Mouse (Mus musculus): ENCODE measurements around the gene Klhdc10.

Gene Klhdc10

DNA sequence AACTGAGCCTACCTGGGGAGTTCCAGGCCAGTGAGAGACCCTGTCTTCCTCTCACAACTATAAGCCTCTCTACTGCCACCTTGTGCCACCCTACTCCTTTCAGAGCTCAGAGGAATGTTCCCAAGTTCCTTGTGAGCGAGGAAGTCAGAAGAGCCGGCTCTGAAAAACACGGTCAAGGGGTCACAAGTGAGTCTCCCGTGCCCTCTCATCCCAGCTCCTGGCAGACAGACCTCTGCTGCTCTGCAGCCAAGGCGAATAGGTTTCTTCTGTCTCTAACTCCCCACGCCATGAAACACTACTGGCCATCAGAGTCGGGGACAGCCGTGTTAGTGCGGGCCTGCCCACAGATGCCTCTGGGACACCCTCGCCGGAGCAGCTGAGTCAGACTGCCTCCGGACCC is 67.0 kb downstream of the Klhdc10 start:
- DNase-seq (ENCODE audit: low spot score): peak; percentile 76

GRCm38 (mm10) chr6:30469370-30469769 is 67.7 kb downstream of the Klhdc10 start:
- DNase-seq (ENCODE audit: low spot score): no peak

- DNase-seq (ENCODE audit: low spot score): no peak
Measured at GRCm38 (mm10) chr6:30471706-30472105, 70.0 kb downstream of the Klhdc10 start.

DNA sequence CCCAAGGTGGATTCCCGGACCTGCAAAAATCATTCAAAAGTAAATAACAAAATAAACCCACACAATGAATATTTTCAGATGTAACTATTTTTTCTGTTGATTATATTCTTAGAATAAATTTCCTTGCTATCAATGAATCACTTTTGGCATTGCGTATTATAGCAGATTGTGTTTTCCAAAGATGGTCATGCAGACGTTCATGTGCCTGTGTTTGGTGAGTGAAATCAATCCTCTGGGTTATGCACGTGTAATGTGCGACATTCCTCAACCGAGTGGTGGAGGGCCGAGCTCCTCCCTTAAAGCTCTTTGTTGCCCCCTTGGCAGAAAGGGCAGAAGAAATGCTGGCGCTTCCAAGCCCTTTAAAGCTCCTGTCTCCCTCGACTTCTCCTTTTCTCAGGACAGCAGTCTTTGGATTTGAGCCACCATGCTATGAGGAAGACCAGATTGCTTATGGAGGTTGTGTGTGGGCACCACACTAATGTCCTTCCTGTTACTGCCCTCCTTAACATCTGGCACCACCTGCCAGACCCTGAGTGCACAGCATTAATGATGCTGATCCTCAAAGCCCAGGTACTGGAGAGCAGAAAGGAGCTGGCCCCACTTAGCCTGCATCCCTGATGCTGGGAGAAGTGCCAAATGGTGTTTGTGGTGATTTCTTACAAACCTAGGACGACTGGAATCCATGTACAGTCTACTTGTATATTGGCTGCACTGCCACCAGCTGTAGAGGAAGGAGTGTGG is 74.5 kb downstream of the Klhdc10 start:
- no peak for DNase-seq (ENCODE audit: low spot score)

DNA sequence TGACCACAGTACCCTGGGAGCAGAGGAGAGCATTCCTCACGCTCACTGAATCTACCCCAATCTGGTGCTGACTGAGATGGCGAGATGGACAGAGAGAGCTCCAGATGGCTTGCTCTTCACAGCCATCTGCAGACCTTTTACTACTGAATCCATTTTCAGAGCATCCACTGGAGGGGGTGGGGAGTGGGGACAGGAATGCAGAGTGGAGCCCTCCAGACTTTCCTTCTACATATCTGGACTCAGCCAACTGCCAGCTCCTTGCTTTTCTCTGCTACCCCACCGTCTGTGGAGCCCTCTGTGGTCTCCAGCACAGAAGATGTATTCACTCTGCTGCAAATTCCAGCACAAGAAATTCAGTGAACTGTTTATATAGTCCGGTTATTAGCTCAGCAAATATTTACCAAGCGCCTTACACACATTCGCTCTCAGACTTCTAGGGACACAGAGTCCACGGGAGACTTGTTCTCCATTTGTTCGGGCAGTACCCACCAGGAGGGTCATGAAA is 75.6 kb downstream of the Klhdc10 start:
- DNase-seq (ENCODE audit: low spot score): peak; percentile 19

- DNase-seq (ENCODE audit: low spot score): no peak
Measured at GRCm38 (mm10) chr6:30477784-30478183, 76.1 kb downstream of the Klhdc10 start.

GRCm38 (mm10) chr6:30479418-30479817 is 77.8 kb downstream of the Klhdc10 start:
- DNase-seq (ENCODE audit: low spot score): no peak

- DNase-seq (ENCODE audit: low spot score): no peak
Measured at GRCm38 (mm10) chr6:30482908-30483307, 81.2 kb downstream of the Klhdc10 start.

GRCm38 (mm10) chr6:30486504-30486903 is 84.8 kb downstream of the Klhdc10 start:
- DNase-seq (ENCODE audit: low spot score): no peak

DNA sequence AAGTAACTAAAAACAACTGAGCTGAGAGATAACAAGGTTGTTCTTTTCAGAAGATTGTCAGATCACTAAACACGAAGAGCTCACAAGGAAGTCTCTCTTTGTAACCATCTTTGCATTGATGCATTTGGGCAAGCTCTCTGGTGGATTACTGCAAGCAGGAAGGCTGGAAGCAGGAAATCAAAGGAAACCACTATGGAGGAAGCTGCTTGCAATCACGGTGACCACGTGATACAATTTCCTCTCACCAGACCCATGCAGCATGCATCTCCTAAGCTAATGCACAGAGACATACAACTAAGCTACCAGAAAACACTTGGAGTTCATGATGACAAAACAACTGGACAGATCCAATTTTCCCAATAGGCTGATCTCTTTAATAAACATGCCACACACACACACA is 97.4 kb downstream of the Klhdc10 start:
- DNase-seq (ENCODE audit: low spot score): no peak

Measured in embryo, embryonic 10.5 days (tissue).